Mouse (Mus musculus) E14TG2a.4 (cell line): ENCODE results near the gene Lpp.

Experiments
- CTCF ChIP-seq: conservative IDR thresholded peaks from 2 replicates; pipeline ENCODE4 v1.5.1; 2014; ENCODE audit warnings: low read length
- NANOG ChIP-seq: IDR thresholded peaks from 2 replicates; pipeline ENCODE4 v1.6.1; 2014; ENCODE audit warnings: borderline replicate concordance, low read length, mixed read lengths
- POU5F1 ChIP-seq: IDR thresholded peaks from 2 replicates; pipeline ENCODE4 v1.6.1; 2014; ENCODE audit warnings: low read length, borderline replicate concordance

DNA sequence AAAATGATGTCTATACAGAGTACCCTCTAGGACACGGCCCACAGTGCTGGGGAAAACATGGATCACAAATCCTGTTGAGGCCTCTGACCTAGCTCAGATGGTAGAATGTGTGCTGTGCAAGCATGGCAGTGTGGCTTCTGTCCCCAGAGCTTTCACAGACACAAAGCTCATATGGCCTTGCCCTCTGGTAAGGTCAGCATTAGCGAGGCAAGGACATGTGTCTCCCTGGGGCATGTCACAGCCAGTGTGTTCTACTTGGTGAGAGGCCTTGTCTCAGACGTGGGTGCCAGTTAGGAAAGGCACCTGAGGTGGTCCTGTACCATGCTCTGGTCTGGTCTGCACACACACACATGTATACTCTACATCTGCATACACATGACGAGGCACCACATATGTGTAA lies 30.4 kb downstream of the Lpp start:
- TF ChIP-seq CTCF (no peak), POU5F1 (no peak), NANOG (no peak)
